Mouse (Mus musculus): ENCODE measurements around the gene Chd1. TPM values are rescaled to one million over a fixed set of nuclear protein-coding genes. Genes with fewer than 3 reads are reported as not detected.
A peak's percentile ranks its signal among the peaks of the same experiment; 100 is the strongest.

Chd1 gene
- polyA plus RNA-seq, 1 experiment from 2014 or later, result 24.4 TPM

- no peak for ATAC-seq (replicated peaks; ENCODE audit: low FRiP score)
- Histone ChIP-seq H3K4me1 (replicated peaks; ENCODE audit: control insufficient read depth, insufficient read depth, low read length) (no peaks in the 10 kb centered on the region), H3K4me3 (ENCODE audit: low read depth, low read length) (no peak overlapping the region), H3K36me3 (ENCODE audit: control insufficient read depth, insufficient read depth, low read length) (no peaks in the 10 kb centered on the region), H3K27ac (ENCODE audit: low read depth, low read length) (no peak overlapping the region), H3K9ac (ENCODE audit: low read depth, low read length) (no peak overlapping the region), H3K9me3 (ENCODE audit: control insufficient read depth, low read length) (no peaks in the 10 kb centered on the region), H3K4me2 (no peak overlapping the region), H3K27me3 (replicated peaks; ENCODE audit: control insufficient read depth, insufficient read depth, low read length) (no peaks in the 10 kb centered on the region)
- 76% methylated on average over 8 of the region's 8 CpGs for WGBS
- no peak for DNase-seq (ENCODE audit: low spot score)
Observed at GRCm38 (mm10) chr17:15790716-15791115, 85.9 kb downstream of the Chd1 start.

DNA sequence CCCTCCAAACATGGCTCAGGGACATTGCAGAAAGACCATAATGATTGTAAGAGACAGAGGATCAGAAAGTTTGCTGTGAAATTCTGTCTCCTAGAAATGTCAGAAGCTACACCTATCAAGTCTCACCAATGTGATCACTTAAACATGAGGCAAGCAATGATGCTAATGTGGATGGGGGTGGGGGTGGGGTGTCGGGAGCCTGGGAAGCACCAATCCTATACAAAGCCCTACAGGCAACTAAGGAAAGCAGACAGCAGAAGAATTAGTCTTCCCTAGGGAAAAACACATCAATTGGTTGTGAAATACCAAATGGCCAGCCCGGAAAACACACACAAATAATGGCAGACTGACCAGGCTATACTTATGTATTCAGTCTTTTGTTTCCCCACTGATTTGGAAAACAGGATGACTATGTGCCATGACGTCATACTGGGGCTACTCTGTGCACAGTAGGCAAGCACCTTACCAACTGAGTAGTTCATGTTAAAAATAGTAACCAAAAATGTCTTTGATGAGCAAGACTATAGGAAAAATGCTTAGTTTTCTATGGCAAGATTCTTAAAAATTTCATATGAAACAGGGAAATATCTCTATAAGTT lies 94.5 kb downstream of the Chd1 start:
- H3K9me3 ChIP-seq (ENCODE audit: control insufficient read depth, low read length), result no peaks in the 10 kb centered on the region
- H3K4me2 ChIP-seq, result no peak overlapping the region
- no peak overlapping the region for H3K9ac ChIP-seq (ENCODE audit: low read depth, low read length)
- no peak for DNase-seq (ENCODE audit: low spot score)
- no peak overlapping the region for H3K4me3 ChIP-seq (ENCODE audit: low read depth, low read length)
- no peak overlapping the region for H3K27ac ChIP-seq (ENCODE audit: low read depth, low read length)
- WGBS, result 71% methylated on average over 3 of the region's 3 CpGs
- ATAC-seq (replicated peaks; ENCODE audit: low FRiP score), result no peak
- no peaks in the 10 kb centered on the region for H3K36me3 ChIP-seq (ENCODE audit: control insufficient read depth, insufficient read depth, low read length)
- H3K27me3 ChIP-seq (replicated peaks; ENCODE audit: control insufficient read depth, insufficient read depth, low read length), result no peaks in the 10 kb centered on the region
- H3K4me1 ChIP-seq (replicated peaks; ENCODE audit: control insufficient read depth, insufficient read depth, low read length), result no peaks in the 10 kb centered on the region

GRCm38 (mm10) chr17:15804008-15804812 lies 99.4 kb downstream of the Chd1 start:
- H3K27ac ChIP-seq (ENCODE audit: low read depth, low read length), result no peak overlapping the region
- H3K4me1 ChIP-seq (replicated peaks; ENCODE audit: control insufficient read depth, insufficient read depth, low read length), result no peaks in the 10 kb centered on the region
- no peaks in the 10 kb centered on the region for H3K9me3 ChIP-seq (ENCODE audit: control insufficient read depth, low read length)
- no peak for DNase-seq (ENCODE audit: low spot score)
- H3K27me3 ChIP-seq (replicated peaks; ENCODE audit: control insufficient read depth, insufficient read depth, low read length), result no peaks in the 10 kb centered on the region
- no peak overlapping the region for H3K9ac ChIP-seq (ENCODE audit: low read depth, low read length)
- 42% methylated on average over 15 of the region's 15 CpGs for WGBS
- no peaks in the 10 kb centered on the region for H3K36me3 ChIP-seq (ENCODE audit: control insufficient read depth, insufficient read depth, low read length)
- H3K4me2 ChIP-seq, result no peak overlapping the region
- ATAC-seq (replicated peaks; ENCODE audit: low FRiP score), result no peak
- H3K4me3 ChIP-seq (ENCODE audit: low read depth, low read length), result no peak overlapping the region

DNA sequence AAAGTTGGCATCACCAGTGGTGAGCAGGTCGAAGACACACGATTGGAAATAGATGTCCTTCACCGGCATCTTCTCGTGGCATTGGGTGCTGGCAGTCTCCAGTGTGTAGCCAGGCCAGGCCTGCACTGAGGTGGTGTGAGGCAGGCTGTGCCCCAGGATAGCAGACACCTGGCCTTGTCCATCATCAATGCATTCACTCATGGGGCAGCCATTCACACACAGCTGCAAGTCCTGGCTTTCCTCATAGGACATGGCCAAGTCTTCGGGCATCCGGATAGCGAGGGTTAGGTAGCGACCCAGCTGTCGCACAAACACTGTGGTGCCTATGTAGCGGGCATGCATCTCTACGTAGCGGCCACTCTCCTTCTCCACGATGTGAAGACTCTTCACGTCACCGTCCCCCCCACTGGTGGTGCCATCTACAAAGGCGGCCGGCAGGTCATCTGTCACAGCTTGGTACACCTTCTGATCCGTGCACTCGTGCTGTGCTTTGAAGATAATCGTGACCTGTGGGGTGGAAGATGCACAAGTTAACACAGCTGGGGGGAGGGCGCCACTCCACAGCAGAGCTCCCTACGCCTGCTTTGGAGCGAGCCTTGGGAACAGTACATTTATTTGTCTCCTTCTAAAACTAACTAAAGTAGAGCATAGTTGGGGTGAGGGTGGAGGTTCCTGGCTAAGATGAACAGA lies 102.7 kb downstream of the Chd1 start:
- H3K9me3 ChIP-seq (ENCODE audit: control insufficient read depth, low read length), result no peaks in the 10 kb centered on the region
- no peak overlapping the region for H3K27ac ChIP-seq (ENCODE audit: low read depth, low read length)
- H3K4me2 ChIP-seq, result no peak overlapping the region
- H3K4me3 ChIP-seq (ENCODE audit: low read depth, low read length), result no peak overlapping the region
- no peaks in the 10 kb centered on the region for H3K27me3 ChIP-seq (replicated peaks; ENCODE audit: control insufficient read depth, insufficient read depth, low read length)
- H3K4me1 ChIP-seq (replicated peaks; ENCODE audit: control insufficient read depth, insufficient read depth, low read length), result 0 out of 2 replicates have a peak, but pooled peaks cover 2% of the 10 kb centered on the region
- WGBS, result 78% methylated on average over 23 of the region's 23 CpGs
- no peak overlapping the region for H3K9ac ChIP-seq (ENCODE audit: low read depth, low read length)
- H3K36me3 ChIP-seq (ENCODE audit: control insufficient read depth, insufficient read depth, low read length), result no peaks in the 10 kb centered on the region
- DNase-seq (ENCODE audit: low spot score), result no peak
- ATAC-seq (replicated peaks; ENCODE audit: low FRiP score), result peak; percentile 29; the same call in 1 of the 2 replicates

DNA sequence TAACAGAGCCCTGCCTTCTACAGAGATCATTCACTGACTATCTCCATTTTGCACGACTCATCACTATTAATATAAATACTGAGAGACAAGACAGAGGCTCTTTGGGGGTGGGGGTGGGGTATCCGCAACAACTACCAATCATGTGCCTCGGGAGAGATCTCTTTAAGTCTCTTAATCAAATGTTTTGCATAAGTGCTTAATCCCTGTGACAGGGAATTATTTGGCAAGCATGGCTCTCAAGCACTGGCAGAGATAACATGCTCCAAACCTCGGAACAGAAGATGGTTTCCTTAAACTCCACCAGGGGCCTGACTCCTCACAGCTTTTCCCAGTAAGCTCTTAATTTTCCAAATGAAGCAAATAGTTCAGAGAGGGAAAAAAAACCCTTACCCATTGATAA lies 103.2 kb downstream of the Chd1 start:
- 0 out of 2 replicates have a peak, but pooled peaks cover 2% of the 10 kb centered on the region for H3K4me1 ChIP-seq (replicated peaks; ENCODE audit: control insufficient read depth, insufficient read depth, low read length)
- H3K4me2 ChIP-seq, result no peak overlapping the region
- ATAC-seq (replicated peaks; ENCODE audit: low FRiP score), result 0 out of 2 replicates have a peak, but pooled peaks have one; percentile 16
- no peak overlapping the region for H3K4me3 ChIP-seq (ENCODE audit: low read depth, low read length)
- DNase-seq (ENCODE audit: low spot score), result no peak
- WGBS, result 46% methylated on average over 4 of the region's 4 CpGs
- H3K9me3 ChIP-seq (ENCODE audit: control insufficient read depth, low read length), result no peaks in the 10 kb centered on the region
- no peak overlapping the region for H3K27ac ChIP-seq (ENCODE audit: low read depth, low read length)
- no peaks in the 10 kb centered on the region for H3K27me3 ChIP-seq (replicated peaks; ENCODE audit: control insufficient read depth, insufficient read depth, low read length)
- no peak overlapping the region for H3K9ac ChIP-seq (ENCODE audit: low read depth, low read length)
- H3K36me3 ChIP-seq (ENCODE audit: control insufficient read depth, insufficient read depth, low read length), result no peaks in the 10 kb centered on the region

DNA sequence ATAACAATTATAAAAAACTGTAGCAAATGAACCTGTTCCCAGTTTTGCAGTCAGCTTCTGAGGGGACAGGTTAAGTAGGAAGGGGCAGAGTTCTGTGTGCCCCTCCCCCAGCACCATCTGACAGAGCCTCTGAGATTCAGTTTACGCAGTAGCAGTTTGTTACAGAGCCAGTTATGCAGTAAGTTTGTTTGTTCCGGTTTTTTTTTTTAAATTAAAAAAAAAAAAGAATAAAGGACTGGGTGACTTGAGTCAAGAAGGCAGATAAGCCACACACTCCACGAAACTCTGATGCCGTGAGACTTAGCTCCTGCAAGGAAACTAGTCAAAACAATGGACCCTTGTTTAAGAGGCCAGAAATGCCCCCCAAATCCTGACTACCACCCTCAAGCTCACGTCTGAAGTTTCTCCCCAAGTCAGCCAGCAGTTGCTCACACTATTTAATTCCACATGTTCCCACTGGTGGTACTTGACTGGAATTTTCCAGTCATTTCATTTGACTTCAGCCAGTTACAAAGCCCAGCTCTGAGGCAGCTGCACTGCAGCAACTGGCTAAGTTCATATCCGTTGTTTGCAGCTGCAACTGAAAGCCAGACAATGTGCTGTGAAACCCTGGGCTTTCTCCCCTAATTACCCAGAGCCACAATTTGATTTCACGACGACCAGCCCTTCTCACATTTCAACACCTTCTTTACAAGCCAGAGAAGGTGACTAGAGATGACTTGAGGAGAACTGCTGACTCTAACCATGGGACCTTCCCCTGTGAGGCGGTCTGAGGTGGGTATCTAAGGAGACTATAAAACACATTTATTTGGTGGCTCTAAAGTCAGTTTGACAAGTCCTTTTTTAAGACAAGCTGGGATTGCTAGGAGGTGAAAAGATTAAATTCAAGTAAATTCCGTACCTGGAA lies 104.0 kb downstream of the Chd1 start:
- H3K4me3 ChIP-seq (ENCODE audit: low read depth, low read length), result no peak overlapping the region
- H3K4me1 ChIP-seq (replicated peaks; ENCODE audit: control insufficient read depth, insufficient read depth, low read length), result 0 out of 2 replicates have a peak, but pooled peaks cover 2% of the 10 kb centered on the region
- H3K27ac ChIP-seq (ENCODE audit: low read depth, low read length), result 0 out of 2 replicates have a peak overlapping the region, but pooled peaks have one; percentile 5
- WGBS, result 32% methylated on average over 10 of the region's 10 CpGs
- no peak overlapping the region for H3K9ac ChIP-seq (ENCODE audit: low read depth, low read length)
- DNase-seq (ENCODE audit: low spot score) (no peak), ATAC-seq (replicated peaks; ENCODE audit: low FRiP score) (no peak)
- no peaks in the 10 kb centered on the region for H3K27me3 ChIP-seq (replicated peaks; ENCODE audit: control insufficient read depth, insufficient read depth, low read length)
- no peaks in the 10 kb centered on the region for H3K36me3 ChIP-seq (ENCODE audit: control insufficient read depth, insufficient read depth, low read length)
- no peaks in the 10 kb centered on the region for H3K9me3 ChIP-seq (ENCODE audit: control insufficient read depth, low read length)
- no peak overlapping the region for H3K4me2 ChIP-seq

- no peak overlapping the region for H3K27ac ChIP-seq (ENCODE audit: low read depth, low read length)
- no peak overlapping the region for H3K4me2 ChIP-seq
- H3K27me3 ChIP-seq (replicated peaks; ENCODE audit: control insufficient read depth, insufficient read depth, low read length), result no peaks in the 10 kb centered on the region
- ATAC-seq (replicated peaks; ENCODE audit: low FRiP score), result no peak
- no peak overlapping the region for H3K4me3 ChIP-seq (ENCODE audit: low read depth, low read length)
- DNase-seq (ENCODE audit: low spot score), result no peak
- 0 out of 2 replicates have a peak, but pooled peaks cover 2% of the 10 kb centered on the region for H3K4me1 ChIP-seq (replicated peaks; ENCODE audit: control insufficient read depth, insufficient read depth, low read length)
- WGBS, result 85% methylated on average over 2 of the region's 2 CpGs
- no peak overlapping the region for H3K9ac ChIP-seq (ENCODE audit: low read depth, low read length)
- H3K9me3 ChIP-seq (ENCODE audit: control insufficient read depth, low read length), result no peaks in the 10 kb centered on the region
- no peaks in the 10 kb centered on the region for H3K36me3 ChIP-seq (ENCODE audit: control insufficient read depth, insufficient read depth, low read length)
Observed at GRCm38 (mm10) chr17:15809949-15810348, 105.2 kb downstream of the Chd1 start.
